Mouse (Mus musculus) cortical plate, adult 2 months (tissue): ENCODE measurements around the gene Tmem106a. TPM values are rescaled to one million over a fixed set of nuclear protein-coding genes. Genes with fewer than 3 reads are reported as not detected.
A peak's percentile ranks its signal among the peaks of the same experiment; 100 is the strongest.
"Not testable (repeated sequence)": the region's sequence is repeated elsewhere in the genome, so short reads cannot be mapped to it uniquely, and the experiment has no call there.

ENCODE experiments used
- H3K27ac ChIP-seq: fragments of 200-500 bp; 2 replicates; pipeline ENCODE4 v1.5.1; 2012; ENCODE audit warnings: low read length, control low read depth, inconsistent platforms; ENCODE audit not compliant: insufficient read depth
- H3K4me1 ChIP-seq: fragments of 200-500 bp; 2 replicates; pipeline ENCODE4 v1.6.1; 2011; ENCODE audit warnings: low read length; ENCODE audit not compliant: control insufficient read depth, insufficient read depth
- H3K4me3 ChIP-seq: fragments of 200-500 bp; 2 replicates; pipeline ENCODE4 v1.5.1; 2011; ENCODE audit warnings: mild to moderate bottlenecking, low read length, control low read depth; ENCODE audit not compliant: insufficient read depth
- CTCF ChIP-seq: fragments of 200-500 bp; IDR thresholded peaks from 2 replicates; pipeline ENCODE4 v1.5.1; 2011; ENCODE audit warnings: mild to moderate bottlenecking, control low read depth, low read length; ENCODE audit not compliant: insufficient read depth; ENCODE audit errors: extremely low read depth
- POLR2A ChIP-seq: fragments of 200-500 bp; IDR thresholded peaks from 2 replicates; pipeline ENCODE4 v1.6.1; 2011; ENCODE audit warnings: mild to moderate bottlenecking, low read length, control low read depth; ENCODE audit not compliant: insufficient read depth; ENCODE audit errors: extremely low read depth
- polyA plus RNA-seq: library from polyadenylated mRNA; depleted of rRNA; stranded (reverse); fragments of >200 nt; gene quantifications from 2 replicates; pipeline ENCODE4 v1.2.3, GENCODE M21; 2012; rRNA removed

Gene Tmem106a
- polyA plus RNA-seq, 1 experiment = 1.7 TPM

GRCm38 (mm10) chr11:101635660-101636059 is 53.6 kb downstream of the Tmem106a start:
- Histone ChIP-seq H3K4me3 (no peak overlapping the region), H3K4me1 (no peaks in the 10 kb centered on the region), H3K27ac (no peak overlapping the region)
- TF ChIP-seq POLR2A = no peak
- no peak for TF ChIP-seq CTCF

- Histone ChIP-seq H3K4me3 (no peak overlapping the region), H3K27ac (no peak overlapping the region), H3K4me1 (peaks cover 2% of the 10 kb centered on the region; the same call in 1 of the 2 replicates)
- no peak for TF ChIP-seq POLR2A
- TF ChIP-seq CTCF = no peak
Observed at GRCm38 (mm10) chr11:101639761-101640160, 57.7 kb downstream of the Tmem106a start.

GRCm38 (mm10) chr11:101640857-101641709 is 59.0 kb downstream of the Tmem106a start:
- H3K27ac ChIP-seq = peak overlapping the region; percentile 98
- peak; percentile 54; the same call in 1 of the 2 replicates for TF ChIP-seq POLR2A

More at GRCm38 (mm10) chr11:101640857-101641709, 59.0 kb downstream of the Tmem106a start:
- H3K4me1 ChIP-seq = not testable (repeated sequence)
- H3K4me3 ChIP-seq = peak overlapping the region; percentile 49

Other genes with a start within 250 kb of the Tmem106a start
- gene G6pc, start 214.7 kb upstream of the Tmem106a start, polyA plus RNA-seq = 0.06 TPM in 1 of 2 replicates, not detected in the other
- 51.3 and 52.7 TPM in 2 replicates for gene Aarsd1, start 164.6 kb upstream of the Tmem106a start, polyA plus RNA-seq
- 4.4 and 4.7 TPM in 2 replicates for gene Gm27029, start 157.4 kb upstream of the Tmem106a start, polyA plus RNA-seq
- gene Rundc1, start 157.2 kb upstream of the Tmem106a start, polyA plus RNA-seq = 35.2 and 38.8 TPM in 2 replicates
- gene Ptges3l, start 156.9 kb upstream of the Tmem106a start, polyA plus RNA-seq = 7.5 and 7.7 TPM in 2 replicates
- gene Rpl27, start 139.9 kb upstream of the Tmem106a start, polyA plus RNA-seq = 397 and 424 TPM in 2 replicates
- 6.8 and 7.3 TPM in 2 replicates for gene Ifi35, start 133.8 kb upstream of the Tmem106a start, polyA plus RNA-seq
- gene Rnd2, start 117.2 kb upstream of the Tmem106a start, polyA plus RNA-seq = 162 and 179 TPM in 2 replicates
- gene Vat1, start 116.0 kb upstream of the Tmem106a start, polyA plus RNA-seq = 27.6 and 33.5 TPM in 2 replicates
- 0.57 and 0.65 TPM in 2 replicates for gene Brca1, start 30.3 kb upstream of the Tmem106a start, polyA plus RNA-seq
- gene Nbr1, start 30.1 kb upstream of the Tmem106a start, polyA plus RNA-seq = 104 and 115 TPM in 2 replicates
- gene Gm11634, start 17.0 kb downstream of the Tmem106a start, polyA plus RNA-seq = not detected in 2 replicates
- 13.0 and 14.2 TPM in 2 replicates for gene Rdm1, start 45.0 kb downstream of the Tmem106a start, polyA plus RNA-seq
- 28.9 and 41.9 TPM in 2 replicates for gene Arl4d, start 83.3 kb downstream of the Tmem106a start, polyA plus RNA-seq
- gene Dhx8, start 150.7 kb downstream of the Tmem106a start, polyA plus RNA-seq = 23.0 TPM in 2 replicates
- 19.7 and 20.6 TPM in 2 replicates for gene Etv4, start 203.1 kb downstream of the Tmem106a start, polyA plus RNA-seq